Mouse (Mus musculus) cerebellum, adult 2 months (tissue): ENCODE data around the gene Mmp20.

Experiments used
- CTCF ChIP-seq: fragments of 200-500 bp; IDR thresholded peaks from 2 replicates; pipeline ENCODE4 v1.5.1; 2011; ENCODE audit warnings: low read depth, mild to moderate bottlenecking, control low read depth, low read length, moderate library complexity, borderline replicate concordance; ENCODE audit not compliant: insufficient read depth
- POLR2A ChIP-seq: fragments of 200-500 bp; IDR thresholded peaks from 2 replicates; pipeline ENCODE4 v1.6.1; 2011; ENCODE audit warnings: low read length, control low read depth, borderline replicate concordance; ENCODE audit not compliant: insufficient read depth

GRCm38 (mm10) chr9:7661371-7661770, 33.3 kb downstream of the Mmp20 start:
- TF ChIP-seq CTCF = no peak
- TF ChIP-seq POLR2A = no peak
